Mouse (Mus musculus): ENCODE data around the gene Etl4.

Etl4 gene

GRCm38 (mm10) chr2:20774462-20774861 lies 864.9 kb downstream of the Etl4 start:
- DNase-seq: no peak

- no peak for DNase-seq
Measured at GRCm38 (mm10) chr2:20776171-20776704, 866.7 kb downstream of the Etl4 start.

- no peak for DNase-seq
Measured at GRCm38 (mm10) chr2:20777931-20778330, 868.4 kb downstream of the Etl4 start.

GRCm38 (mm10) chr2:20779484-20780381 lies 870.2 kb downstream of the Etl4 start:
- DNase-seq: peak; percentile 29 to 32

- peak; percentile 32 to 33 for DNase-seq
Measured at GRCm38 (mm10) chr2:20801236-20801890, 891.8 kb downstream of the Etl4 start.

- DNase-seq: no peak
Measured at GRCm38 (mm10) chr2:20811506-20811905, 901.9 kb downstream of the Etl4 start.

- no peak for DNase-seq
Measured at GRCm38 (mm10) chr2:20813986-20814385, 904.4 kb downstream of the Etl4 start.

GRCm38 (mm10) chr2:20818226-20818625 lies 908.6 kb downstream of the Etl4 start:
- no peak for DNase-seq

- DNase-seq: no peak
Measured at GRCm38 (mm10) chr2:20826258-20826657, 916.7 kb downstream of the Etl4 start.

- no peak for DNase-seq
Measured at GRCm38 (mm10) chr2:20830882-20831281, 921.3 kb downstream of the Etl4 start.

- no peak for DNase-seq
Measured at GRCm38 (mm10) chr2:20831608-20832406, 922.2 kb downstream of the Etl4 start.

- peak; percentile 39 to 40 for DNase-seq
Measured at GRCm38 (mm10) chr2:20849346-20849745, 939.8 kb downstream of the Etl4 start.
